Mouse (Mus musculus) ES-Bruce4 (cell line): ENCODE data around the gene Smad3. TPM values are rescaled to one million over a fixed set of nuclear protein-coding genes. Genes with fewer than 3 reads are reported as not detected.

ENCODE experiments used
- H3K27ac ChIP-seq: 2 replicates; pipeline ENCODE4 v1.5.1; 2012; ENCODE audit warnings: low read length, inconsistent platforms; ENCODE audit not compliant: insufficient read depth
- H3K27me3 ChIP-seq: 2 replicates; pipeline ENCODE4 v1.6.1; 2012; ENCODE audit warnings: mild to moderate bottlenecking, low read length, inconsistent platforms; ENCODE audit not compliant: control insufficient read depth, poor library complexity, insufficient read depth, severe bottlenecking
- H3K36me3 ChIP-seq: 2 replicates; pipeline ENCODE4 v1.6.1; 2012; ENCODE audit warnings: inconsistent platforms, mild to moderate bottlenecking, low read length, moderate library complexity; ENCODE audit not compliant: control insufficient read depth, poor library complexity, insufficient read depth, severe bottlenecking
- H3K4me1 ChIP-seq: one replicate; pipeline ENCODE4 v1.8.1; 2011; ENCODE audit warnings: low read length; ENCODE audit not compliant: control insufficient read depth, insufficient read depth
- H3K4me3 ChIP-seq: 2 replicates; pipeline ENCODE4 v1.5.1; 2011; ENCODE audit warnings: low read depth, mild to moderate bottlenecking, low read length
- H3K9ac ChIP-seq: 2 replicates; pipeline ENCODE4 v1.6.1; 2012; ENCODE audit warnings: low read depth, mild to moderate bottlenecking, inconsistent platforms; ENCODE audit not compliant: poor library complexity, severe bottlenecking
- H3K9me3 ChIP-seq: replicated peaks from 2 replicates; pipeline ENCODE4 v1.6.1; 2012; ENCODE audit warnings: mild to moderate bottlenecking, low read length, inconsistent platforms; ENCODE audit not compliant: control insufficient read depth, poor library complexity, insufficient read depth, severe bottlenecking
- CTCF ChIP-seq: IDR thresholded peaks from one replicate; pipeline ENCODE4 v1.8.1; 2011; ENCODE audit warnings: low read depth, low read length
- EP300 ChIP-seq: IDR thresholded peaks from 2 replicates; pipeline ENCODE4 v1.6.1; 2011; ENCODE audit warnings: low read depth, low read length; ENCODE audit not compliant: insufficient read depth
- POLR2A ChIP-seq: IDR thresholded peaks from one replicate; pipeline ENCODE4 v1.8.1; 2011; ENCODE audit warnings: low read length; ENCODE audit not compliant: insufficient read depth
- polyA plus RNA-seq: library from polyadenylated mRNA; stranded (reverse); fragments of >200 nt; gene quantifications from 2 replicates; pipeline ENCODE4 v1.2.4, GENCODE M21; 2011; ENCODE audit warnings: low read depth; ENCODE audit not compliant: missing spikeins, insufficient read depth, insufficient read length

The Smad3 gene
- polyA plus RNA-seq, 1 experiment, result 25.7 TPM

DNA sequence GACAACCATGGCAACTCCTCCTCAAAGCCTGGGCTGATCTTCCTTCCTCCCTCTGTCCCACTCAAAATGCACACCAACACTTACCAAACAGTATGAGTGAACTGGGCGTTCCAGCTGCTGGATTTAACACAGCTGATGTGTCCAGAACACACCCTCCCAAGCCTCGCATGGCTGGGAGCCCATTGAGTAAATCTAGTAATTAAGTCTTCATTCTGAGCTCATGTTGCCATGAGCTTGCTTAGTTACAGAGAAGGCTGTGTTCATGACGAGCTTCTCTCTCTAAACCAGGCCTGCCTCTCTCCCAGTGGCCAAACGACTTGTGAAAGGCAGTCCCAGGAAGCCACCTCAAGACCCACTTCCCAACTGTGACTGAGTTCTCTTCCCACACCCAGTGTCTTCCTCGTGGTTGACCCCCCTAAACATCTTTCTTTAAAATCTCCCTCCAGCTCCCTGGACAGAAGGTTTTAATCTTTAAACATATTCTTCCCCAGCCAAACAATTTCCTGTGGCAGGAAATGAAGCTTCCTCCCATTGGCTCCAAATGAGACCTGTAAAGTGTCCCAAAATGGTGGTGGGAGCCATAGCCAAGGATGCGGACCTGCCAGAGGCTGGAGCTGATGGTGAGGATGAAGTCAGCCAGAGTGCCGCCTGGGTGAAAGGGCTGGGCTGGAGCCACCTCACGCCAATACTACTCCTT lies 84.8 kb downstream of the Smad3 start:
- Histone ChIP-seq H3K27ac (no peak overlapping the region), H3K4me3 (no peak overlapping the region), H3K27me3 (no peaks in the 10 kb centered on the region), H3K36me3 (no peaks in the 10 kb centered on the region), H3K9me3 (no peaks in the 10 kb centered on the region), H3K4me1 (no peaks in the 10 kb centered on the region), H3K9ac (no peak overlapping the region)
- no peak for TF ChIP-seq POLR2A
- no peak for TF ChIP-seq CTCF
- TF ChIP-seq EP300, result no peak

- H3K4me3 ChIP-seq, result no peak overlapping the region
- H3K36me3 ChIP-seq, result no peaks in the 10 kb centered on the region
- no peaks in the 10 kb centered on the region for H3K4me1 ChIP-seq
- H3K27ac ChIP-seq, result no peak overlapping the region
- no peak overlapping the region for H3K9ac ChIP-seq
- TF ChIP-seq CTCF, result no peak
- no peaks in the 10 kb centered on the region for H3K27me3 ChIP-seq
- no peaks in the 10 kb centered on the region for H3K9me3 ChIP-seq
These were observed 88.0 kb downstream of the Smad3 start for GRCm38 (mm10) chr9:63669816-63670215.

- no peak overlapping the region for H3K27ac ChIP-seq
- no peaks in the 10 kb centered on the region for H3K36me3 ChIP-seq
- no peaks in the 10 kb centered on the region for H3K27me3 ChIP-seq
- H3K9me3 ChIP-seq, result no peaks in the 10 kb centered on the region
- no peak overlapping the region for H3K9ac ChIP-seq
- no peaks in the 10 kb centered on the region for H3K4me1 ChIP-seq
- no peak overlapping the region for H3K4me3 ChIP-seq
- TF ChIP-seq POLR2A, result no peak
- TF ChIP-seq CTCF, result no peak
- TF ChIP-seq EP300, result no peak
These were observed 89.2 kb downstream of the Smad3 start for GRCm38 (mm10) chr9:63668621-63669020.

DNA sequence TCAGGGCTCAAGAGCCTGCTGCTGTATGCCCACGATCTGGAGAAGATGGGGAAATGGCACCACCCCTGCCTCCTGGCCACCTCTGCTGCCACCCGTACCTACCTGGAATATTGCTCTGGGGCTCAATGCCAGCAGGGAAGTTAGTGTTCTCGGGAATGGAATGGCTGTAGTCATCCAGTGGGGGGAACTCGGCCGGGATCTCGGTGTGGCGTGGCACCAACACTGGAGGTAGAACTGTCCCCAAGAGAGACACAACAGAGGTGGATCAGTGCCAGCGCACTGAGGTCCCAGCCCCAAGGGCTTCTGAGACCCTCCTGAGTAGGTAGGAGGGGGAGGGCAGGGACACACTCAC lies 90.4 kb downstream of the Smad3 start:
- Histone ChIP-seq H3K9me3 (no peaks in the 10 kb centered on the region), H3K4me3 (no peak overlapping the region), H3K4me1 (no peaks in the 10 kb centered on the region), H3K27me3 (no peaks in the 10 kb centered on the region), H3K36me3 (no peaks in the 10 kb centered on the region), H3K27ac (no peak overlapping the region), H3K9ac (no peak overlapping the region)
- TF ChIP-seq CTCF (no peak), POLR2A (no peak), EP300 (no peak)

DNA sequence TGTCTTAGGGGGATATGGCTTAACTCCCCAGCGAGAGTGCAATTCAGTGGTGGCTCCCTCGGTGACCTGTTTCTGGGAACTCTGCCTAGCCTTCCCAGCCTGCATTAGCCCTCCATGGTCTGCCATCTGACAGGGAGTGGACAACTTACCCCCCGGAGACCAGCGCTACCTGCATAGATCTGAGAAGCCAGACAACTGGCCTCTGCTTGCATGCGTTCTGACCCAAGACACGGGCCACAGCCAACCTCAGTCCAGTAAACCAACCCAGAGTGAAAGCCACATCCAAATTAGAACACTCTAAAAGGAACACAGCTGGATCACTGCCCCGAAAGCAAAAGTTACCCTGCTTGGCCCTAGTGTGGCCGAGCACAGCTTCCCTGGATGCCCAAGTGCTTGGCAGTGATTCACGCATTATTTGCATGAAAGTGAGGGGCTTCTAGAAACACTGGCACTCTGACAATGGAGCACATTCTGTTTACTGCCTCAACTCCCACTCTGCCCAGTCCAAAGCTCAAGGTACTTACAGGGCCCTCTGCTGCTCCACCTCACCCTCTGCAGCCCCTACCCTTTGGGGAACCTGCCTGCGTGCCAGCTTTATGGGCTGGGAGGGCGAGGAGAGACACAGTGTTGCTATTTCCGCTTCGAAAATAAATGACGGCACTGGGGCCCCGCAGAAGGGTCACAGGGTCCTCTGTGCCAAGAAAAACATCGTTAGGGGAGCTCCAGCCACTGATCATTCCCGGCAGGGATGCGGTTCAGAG lies 91.0 kb downstream of the Smad3 start:
- H3K27ac ChIP-seq, result no peak overlapping the region
- H3K27me3 ChIP-seq, result no peaks in the 10 kb centered on the region
- no peaks in the 10 kb centered on the region for H3K9me3 ChIP-seq
- TF ChIP-seq CTCF, result no peak
- no peak for TF ChIP-seq POLR2A
- TF ChIP-seq EP300, result no peak
- H3K9ac ChIP-seq, result no peak overlapping the region
- H3K4me3 ChIP-seq, result no peak overlapping the region
- H3K4me1 ChIP-seq, result no peaks in the 10 kb centered on the region
- no peaks in the 10 kb centered on the region for H3K36me3 ChIP-seq

- H3K4me3 ChIP-seq, result no peak overlapping the region
- no peaks in the 10 kb centered on the region for H3K9me3 ChIP-seq
- no peaks in the 10 kb centered on the region for H3K36me3 ChIP-seq
- H3K9ac ChIP-seq, result no peak overlapping the region
- TF ChIP-seq EP300, result no peak
- no peak for TF ChIP-seq CTCF
- no peak for TF ChIP-seq POLR2A
- no peak overlapping the region for H3K27ac ChIP-seq
- no peaks in the 10 kb centered on the region for H3K4me1 ChIP-seq
- no peaks in the 10 kb centered on the region for H3K27me3 ChIP-seq
These were observed 92.8 kb downstream of the Smad3 start for GRCm38 (mm10) chr9:63664792-63665646.
